Mouse (Mus musculus): Measurements from ENCODE around the gene Anks1b. TPM values are rescaled to one million over a fixed set of nuclear protein-coding genes. Genes with fewer than 3 reads are reported as not detected.

Anks1b gene
- polyA plus RNA-seq, 1 experiment from 2014 or later: 96.8 TPM

GRCm38 (mm10) chr10:90779561-90780400 lies 906.5 kb downstream of the Anks1b start:
- ATAC-seq (replicated peaks): no peak; the same call in 1 of the 2 replicates
- no peak overlapping the region for H3K9ac ChIP-seq
- 46% methylated on average over 13 of the region's 13 CpGs for WGBS
- no peaks in the 10 kb centered on the region for H3K9me3 ChIP-seq
- H3K27me3 ChIP-seq (replicated peaks): no peaks in the 10 kb centered on the region
- H3K36me3 ChIP-seq (replicated peaks): no peaks in the 10 kb centered on the region
- H3K4me3 ChIP-seq: no peak overlapping the region
- no peaks in the 10 kb centered on the region for H3K4me1 ChIP-seq
- no peak overlapping the region for H3K4me2 ChIP-seq
- H3K27ac ChIP-seq: no peak overlapping the region

- Histone ChIP-seq H3K27ac (no peak overlapping the region), H3K4me1 (no peaks in the 10 kb centered on the region), H3K9ac (no peak overlapping the region), H3K27me3 (replicated peaks) (no peaks in the 10 kb centered on the region), H3K4me2 (no peak overlapping the region), H3K36me3 (replicated peaks) (no peaks in the 10 kb centered on the region), H3K4me3 (no peak overlapping the region), H3K9me3 (no peaks in the 10 kb centered on the region)
- no peak for ATAC-seq (replicated peaks)
- 54% methylated on average over 4 of the region's 4 CpGs for WGBS
Measured at GRCm38 (mm10) chr10:90784981-90785650, 911.8 kb downstream of the Anks1b start.

- no peaks in the 10 kb centered on the region for H3K9me3 ChIP-seq
- H3K4me1 ChIP-seq: no peaks in the 10 kb centered on the region
- H3K9ac ChIP-seq: no peak overlapping the region
- no peaks in the 10 kb centered on the region for H3K27me3 ChIP-seq (replicated peaks)
- H3K27ac ChIP-seq: no peak overlapping the region
- H3K4me3 ChIP-seq: no peak overlapping the region
- 93% methylated on average over 8 of the region's 8 CpGs for WGBS
- H3K4me2 ChIP-seq: no peak overlapping the region
- ATAC-seq (replicated peaks): no peak
- no peaks in the 10 kb centered on the region for H3K36me3 ChIP-seq (replicated peaks)
Measured at GRCm38 (mm10) chr10:90785680-90786079, 912.4 kb downstream of the Anks1b start.

- 39% methylated on average over 6 of the region's 6 CpGs for WGBS
- Histone ChIP-seq H3K4me1 (no peaks in the 10 kb centered on the region), H3K9me3 (no peaks in the 10 kb centered on the region), H3K4me3 (no peak overlapping the region), H3K4me2 (no peak overlapping the region), H3K9ac (no peak overlapping the region), H3K36me3 (replicated peaks) (no peaks in the 10 kb centered on the region), H3K27ac (no peak overlapping the region), H3K27me3 (replicated peaks) (no peaks in the 10 kb centered on the region)
- no peak for ATAC-seq (replicated peaks)
Measured at GRCm38 (mm10) chr10:90803112-90803511, 929.8 kb downstream of the Anks1b start.

GRCm38 (mm10) chr10:90804602-90805095 lies 931.3 kb downstream of the Anks1b start:
- H3K4me1 ChIP-seq: no peaks in the 10 kb centered on the region
- H3K36me3 ChIP-seq (replicated peaks): no peaks in the 10 kb centered on the region
- H3K27ac ChIP-seq: no peak overlapping the region
- no peak overlapping the region for H3K9ac ChIP-seq
- no peaks in the 10 kb centered on the region for H3K27me3 ChIP-seq (replicated peaks)
- ATAC-seq (replicated peaks): no peak
- H3K4me3 ChIP-seq: no peak overlapping the region
- H3K4me2 ChIP-seq: no peak overlapping the region
- no peaks in the 10 kb centered on the region for H3K9me3 ChIP-seq
- WGBS: 8% methylated on average over 4 of the region's 4 CpGs

GRCm38 (mm10) chr10:90808616-90809310 lies 935.5 kb downstream of the Anks1b start:
- Histone ChIP-seq H3K4me3 (no peak overlapping the region), H3K27ac (no peak overlapping the region), H3K9me3 (no peaks in the 10 kb centered on the region), H3K9ac (no peak overlapping the region), H3K27me3 (replicated peaks) (no peaks in the 10 kb centered on the region), H3K4me1 (peaks cover 5% of the 10 kb centered on the region; the same call in 1 of the 2 replicates), H3K36me3 (replicated peaks) (no peaks in the 10 kb centered on the region), H3K4me2 (no peak overlapping the region)
- 85% methylated on average over 8 of the region's 8 CpGs for whole genome bisulfite sequencing
- no peak for ATAC-seq (replicated peaks)

- no peak for ATAC-seq (replicated peaks)
Measured at GRCm38 (mm10) chr10:90809911-90810590, 936.7 kb downstream of the Anks1b start.

GRCm38 (mm10) chr10:90811446-90811845 lies 938.1 kb downstream of the Anks1b start:
- H3K4me3 ChIP-seq: no peak overlapping the region
- H3K36me3 ChIP-seq (replicated peaks): no peaks in the 10 kb centered on the region
- ATAC-seq (replicated peaks): no peak
- H3K9me3 ChIP-seq: no peaks in the 10 kb centered on the region
- H3K4me2 ChIP-seq: no peak overlapping the region
- no peak overlapping the region for H3K27ac ChIP-seq
- H3K27me3 ChIP-seq (replicated peaks): no peaks in the 10 kb centered on the region
- peaks cover 8% of the 10 kb centered on the region; the same call in 1 of the 2 replicates for H3K4me1 ChIP-seq
- H3K9ac ChIP-seq: no peak overlapping the region
- WGBS: 79% methylated on average over 4 of the region's 4 CpGs

More at GRCm38 (mm10) chr10:90809911-90810590, 936.7 kb downstream of the Anks1b start:
- Histone ChIP-seq H3K4me2 (no peak overlapping the region), H3K27ac (no peak overlapping the region), H3K36me3 (replicated peaks) (no peaks in the 10 kb centered on the region), H3K4me3 (no peak overlapping the region), H3K9me3 (no peaks in the 10 kb centered on the region), H3K27me3 (replicated peaks) (no peaks in the 10 kb centered on the region), H3K4me1 (peaks cover 8% of the 10 kb centered on the region; the same call in 1 of the 2 replicates), H3K9ac (no peak overlapping the region)
- 28% methylated on average over 8 of the region's 8 CpGs for WGBS

GRCm38 (mm10) chr10:90813326-90813725 lies 940.0 kb downstream of the Anks1b start:
- Histone ChIP-seq H3K27me3 (replicated peaks) (no peaks in the 10 kb centered on the region), H3K9ac (no peak overlapping the region), H3K4me2 (no peak overlapping the region), H3K27ac (no peak overlapping the region), H3K36me3 (replicated peaks) (no peaks in the 10 kb centered on the region), H3K4me3 (no peak overlapping the region), H3K9me3 (no peaks in the 10 kb centered on the region), H3K4me1 (peaks cover 15% of the 10 kb centered on the region)
- ATAC-seq (replicated peaks): no peak
- WGBS: 80% methylated on average over 5 of the region's 5 CpGs

- peak overlapping the region; percentile 40; the same call in 1 of the 2 replicates for H3K27ac ChIP-seq
- ATAC-seq (replicated peaks): peak; percentile 51
- H3K4me1 ChIP-seq: peaks cover 20% of the 10 kb centered on the region
- no peak overlapping the region for H3K9ac ChIP-seq
- no peaks in the 10 kb centered on the region for H3K36me3 ChIP-seq (replicated peaks)
- H3K9me3 ChIP-seq: no peaks in the 10 kb centered on the region
- WGBS: 44% methylated on average over 6 of the region's 6 CpGs
- no peaks in the 10 kb centered on the region for H3K27me3 ChIP-seq (replicated peaks)
- no peak overlapping the region for H3K4me2 ChIP-seq
- H3K4me3 ChIP-seq: no peak overlapping the region
Measured at GRCm38 (mm10) chr10:90814412-90814811, 941.1 kb downstream of the Anks1b start.

GRCm38 (mm10) chr10:90818246-90818937 lies 945.1 kb downstream of the Anks1b start:
- H3K9ac ChIP-seq: no peak overlapping the region
- no peak overlapping the region for H3K4me2 ChIP-seq
- H3K36me3 ChIP-seq (replicated peaks): no peaks in the 10 kb centered on the region
- no peaks in the 10 kb centered on the region for H3K9me3 ChIP-seq
- peak overlapping the region; percentile 49 for H3K27ac ChIP-seq
- no peak overlapping the region for H3K4me3 ChIP-seq
- H3K4me1 ChIP-seq: peaks cover 17% of the 10 kb centered on the region
- peak; percentile 24; the same call in 1 of the 2 replicates for ATAC-seq (replicated peaks)
- 30% methylated on average over 10 of the region's 10 CpGs for WGBS
- H3K27me3 ChIP-seq (replicated peaks): no peaks in the 10 kb centered on the region

All from midbrain, embryonic 15.5 days (tissue).